Mouse (Mus musculus): ENCODE results near the gene Iqch. TPM values are rescaled to one million over a fixed set of nuclear protein-coding genes. Genes with fewer than 3 reads are reported as not detected.

Iqch gene
- polyA plus RNA-seq, 1 experiment from 2014 or later, result 0.22 TPM

DNA sequence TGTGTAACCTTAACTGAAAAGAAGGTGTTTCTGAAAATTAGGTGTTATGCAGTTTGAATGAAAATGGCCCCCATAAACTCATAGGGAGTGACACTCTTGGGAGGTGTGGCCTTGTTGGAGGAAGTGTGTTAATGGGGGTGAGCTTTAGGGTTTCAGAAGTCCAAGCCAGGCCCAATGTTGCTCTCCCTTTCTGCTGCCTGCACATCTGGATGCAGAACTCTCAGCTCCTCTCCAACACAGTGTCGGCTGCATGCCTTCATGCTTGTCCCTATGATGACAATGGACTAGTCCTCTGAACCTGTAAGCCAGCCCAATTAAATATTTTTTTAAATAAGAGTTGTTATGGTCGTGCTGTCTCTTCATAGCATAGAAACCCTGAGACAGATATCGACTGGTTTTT is 222.0 kb downstream of the Iqch start:
- no peak overlapping the region for H3K9ac ChIP-seq
- no peaks in the 10 kb centered on the region for H3K27me3 ChIP-seq
- ATAC-seq (ENCODE audit: low FRiP score, low read depth), result no peak
- no peak overlapping the region for H3K4me2 ChIP-seq
- H3K27ac ChIP-seq (replicated peaks), result no peak overlapping the region
- 90% methylated on average over 3 of the region's 3 CpGs for WGBS
- peaks cover 26% of the 10 kb centered on the region for H3K4me1 ChIP-seq (replicated peaks)
- H3K36me3 ChIP-seq, result no peaks in the 10 kb centered on the region
- no peak overlapping the region for H3K4me3 ChIP-seq
- H3K9me3 ChIP-seq, result no peaks in the 10 kb centered on the region

DNA sequence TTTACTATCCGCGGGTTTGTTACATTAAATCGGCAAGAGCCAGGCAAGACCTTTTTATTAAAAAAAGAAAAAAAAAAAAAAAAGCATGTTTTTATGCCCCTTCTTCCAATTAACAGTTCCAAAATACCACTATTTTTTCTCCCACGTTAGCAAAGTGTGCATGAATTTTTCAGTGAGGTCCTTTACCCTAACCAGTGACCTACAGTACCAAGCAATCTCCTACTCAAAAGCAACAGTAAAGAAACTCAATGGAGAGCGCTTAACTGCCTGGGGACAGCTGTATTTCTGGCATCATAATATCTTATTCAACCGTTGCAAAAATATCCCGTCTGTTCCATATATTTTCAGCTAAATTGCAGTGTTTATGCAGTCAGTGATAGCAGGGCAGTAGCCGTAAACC is 224.1 kb downstream of the Iqch start:
- Histone ChIP-seq H3K4me1 (replicated peaks) (peaks cover 37% of the 10 kb centered on the region), H3K27ac (replicated peaks) (peak overlapping the region; percentile 83), H3K9me3 (no peaks in the 10 kb centered on the region), H3K9ac (peak overlapping the region; percentile 72), H3K4me3 (peak overlapping the region; percentile 71), H3K4me2 (peak overlapping the region; percentile 90), H3K36me3 (no peaks in the 10 kb centered on the region), H3K27me3 (no peaks in the 10 kb centered on the region)
- 14% methylated on average over 8 of the region's 8 CpGs for WGBS
- ATAC-seq (ENCODE audit: low FRiP score, low read depth), result no peak

DNA sequence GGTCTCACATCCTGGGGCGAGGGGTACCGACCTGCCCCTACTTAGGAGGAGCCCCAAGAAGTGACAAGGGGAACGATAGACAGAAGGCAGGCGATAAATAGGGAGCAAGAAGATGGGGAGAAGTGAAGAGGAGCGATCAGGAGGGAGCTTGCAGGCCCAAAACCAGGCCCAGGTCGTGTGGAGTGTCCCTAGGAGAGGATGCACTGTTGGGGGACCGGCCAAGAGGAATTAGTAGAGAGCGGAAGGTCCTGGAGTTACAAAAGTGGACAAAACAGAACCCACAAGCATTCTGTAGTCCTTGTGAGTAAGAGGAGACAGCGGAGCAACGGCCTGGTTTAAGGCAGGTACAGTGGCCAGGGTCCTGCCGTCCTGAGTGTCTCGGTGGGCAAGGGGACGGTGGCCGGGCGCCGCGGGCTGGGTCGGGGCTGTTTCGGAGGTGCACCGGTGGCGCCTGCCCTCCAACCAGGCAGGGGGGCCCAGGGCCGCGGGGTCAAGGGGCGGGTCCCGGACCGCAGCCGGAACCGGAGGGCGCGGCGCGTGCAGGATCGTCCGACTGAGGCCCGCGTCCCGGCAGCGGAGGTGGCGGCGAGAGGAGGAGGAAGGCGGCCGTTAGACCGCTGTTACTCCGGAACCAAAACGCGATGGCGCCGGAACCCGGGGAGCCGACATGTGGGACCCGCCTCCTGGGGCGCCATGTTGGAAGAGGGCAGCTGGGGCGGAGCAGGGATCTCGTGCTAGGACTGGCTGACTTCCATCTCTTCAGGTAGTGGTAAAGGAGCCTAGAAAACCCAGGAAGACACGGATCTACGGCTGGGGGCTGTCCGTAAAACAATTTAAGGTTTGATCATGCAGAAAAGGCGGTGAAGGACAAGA is 224.8 kb downstream of the Iqch start, which contains the start of gene Map2k5:
Gene Map2k5, minus strand, starts transcription at position 633 of the 873 bp plus-strand sequence.
- Histone ChIP-seq H3K4me1 (replicated peaks) (peaks cover 39% of the 10 kb centered on the region), H3K9ac (peak within 1 kb of the TSS; percentile 72), H3K9me3 (no peaks in the 10 kb centered on the region), H3K4me3 (peak within 1 kb of the TSS; percentile 71), H3K27me3 (no peaks in the 10 kb centered on the region), H3K27ac (replicated peaks) (peak within 1 kb of the TSS; percentile 83), H3K36me3 (no peaks in the 10 kb centered on the region), H3K4me2 (peak within 1 kb of the TSS; percentile 90)
- ATAC-seq (ENCODE audit: low FRiP score, low read depth), result peak; percentile 95
- WGBS, result 1% methylated on average over 58 of the region's 58 CpGs

DNA sequence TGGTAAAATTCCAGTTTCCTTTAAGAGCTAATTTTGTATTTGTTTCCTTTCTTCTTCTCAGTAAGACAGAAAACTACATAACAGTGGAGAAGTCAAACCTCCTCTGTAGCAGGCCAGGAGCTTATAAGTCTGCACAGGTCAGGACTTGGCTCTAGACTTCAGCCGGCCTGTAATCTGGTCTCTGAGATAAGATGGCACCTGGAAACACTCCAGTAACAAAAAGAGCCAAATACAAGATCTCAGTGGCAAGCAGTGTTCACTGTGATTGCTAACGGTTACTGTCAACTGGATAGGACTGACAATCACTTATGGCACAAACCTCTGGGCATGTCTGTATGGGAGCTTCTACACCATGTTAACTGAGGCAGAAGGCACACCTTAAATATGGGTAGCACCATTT is 229.0 kb downstream of the Iqch start:
- Histone ChIP-seq H3K9me3 (no peaks in the 10 kb centered on the region), H3K27me3 (no peaks in the 10 kb centered on the region), H3K4me1 (replicated peaks) (peaks cover 35% of the 10 kb centered on the region), H3K27ac (replicated peaks) (no peak overlapping the region), H3K4me2 (no peak overlapping the region), H3K9ac (no peak overlapping the region), H3K36me3 (0 out of 2 replicates have a peak, but pooled peaks cover 6% of the 10 kb centered on the region), H3K4me3 (no peak overlapping the region)
- 93% methylated on average over 2 of the region's 2 CpGs for WGBS
- no peak for ATAC-seq (ENCODE audit: low FRiP score, low read depth)

DNA sequence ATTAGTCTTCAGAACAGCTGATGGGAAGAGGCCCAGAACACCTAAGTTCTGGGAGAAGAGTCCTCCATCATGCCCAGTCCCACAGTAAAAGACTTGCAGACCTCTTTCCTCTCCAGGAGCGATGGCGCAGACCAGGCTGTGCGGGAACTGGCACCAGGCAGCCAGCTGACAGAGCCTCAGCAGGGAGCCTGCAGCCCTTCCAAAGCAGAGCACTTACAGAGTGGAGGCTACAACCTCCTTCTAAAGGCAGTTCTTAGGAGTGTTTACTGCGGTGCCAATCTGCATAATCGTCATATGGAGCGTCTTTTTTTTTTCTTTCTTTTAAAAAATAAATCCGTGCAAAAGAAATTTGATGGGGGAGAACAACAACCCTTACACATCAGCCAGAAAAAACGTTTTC is 229.8 kb downstream of the Iqch start:
- peaks cover 34% of the 10 kb centered on the region for H3K4me1 ChIP-seq (replicated peaks)
- no peak overlapping the region for H3K4me2 ChIP-seq
- no peaks in the 10 kb centered on the region for H3K9me3 ChIP-seq
- H3K27ac ChIP-seq (replicated peaks), result no peak overlapping the region
- 51% methylated on average over 8 of the region's 8 CpGs for WGBS
- H3K9ac ChIP-seq, result no peak overlapping the region
- H3K27me3 ChIP-seq, result no peaks in the 10 kb centered on the region
- ATAC-seq (ENCODE audit: low FRiP score, low read depth), result no peak
- no peak overlapping the region for H3K4me3 ChIP-seq
- H3K36me3 ChIP-seq, result 0 out of 2 replicates have a peak, but pooled peaks cover 6% of the 10 kb centered on the region

Other genes with a start within 250 kb of the Iqch start
- 32.1 and 35.1 TPM in 2 replicates for gene Map2k5, start 224.6 kb downstream of the Iqch start, polyA plus RNA-seq (2015; fragmentation: Nextera tagmentation; extraction: Ambion mirVana)
- gene 2300009A05Rik, start 203.2 kb downstream of the Iqch start, polyA plus RNA-seq (2015; fragmentation: Nextera tagmentation; extraction: Ambion mirVana), result 70.0 and 70.2 TPM in 2 replicates
- 61.5 and 64.0 TPM in 2 replicates for gene Aagab, start 167 bp upstream of the Iqch start, polyA plus RNA-seq (2015; fragmentation: Nextera tagmentation; extraction: Ambion mirVana)
- gene Smad3, start 155.5 kb upstream of the Iqch start, polyA plus RNA-seq (2015; fragmentation: Nextera tagmentation; extraction: Ambion mirVana), result 9.6 and 10.6 TPM in 2 replicates